Mouse (Mus musculus): ENCODE results near the gene Wnk2.
A peak's percentile ranks its signal among the peaks of the same experiment; 100 is the strongest.
"Not testable (repeated sequence)": the region's sequence is repeated elsewhere in the genome, so short reads cannot be mapped to it uniquely, and the experiment has no call there.

Gene Wnk2

DNA sequence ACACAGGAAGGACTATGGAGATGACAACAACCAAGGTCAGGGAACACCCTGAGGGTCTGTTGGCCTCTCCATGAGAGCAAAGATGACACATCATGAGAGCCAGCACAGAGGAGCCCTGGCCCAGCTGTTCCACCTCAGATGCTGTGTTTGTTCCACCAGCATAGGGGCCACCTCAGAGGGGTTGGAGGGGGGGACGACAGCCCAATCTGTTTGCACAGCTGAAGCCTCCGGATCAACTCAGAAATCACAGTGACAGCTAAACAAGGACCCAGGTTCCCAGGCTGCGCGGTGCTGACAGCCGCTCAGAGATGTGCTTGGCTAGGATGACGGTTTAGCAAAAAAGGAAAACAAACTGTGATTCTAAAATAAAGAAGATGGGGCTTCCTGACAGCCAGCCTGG is 53.1 kb downstream of the Wnk2 start:
- DNase-seq (ENCODE audit: low read depth, low spot score), result no peak

GRCm38 (mm10) chr13:49093471-49093891 is 54.3 kb downstream of the Wnk2 start:
- DNase-seq (ENCODE audit: low read depth, low spot score), result no peak

DNA sequence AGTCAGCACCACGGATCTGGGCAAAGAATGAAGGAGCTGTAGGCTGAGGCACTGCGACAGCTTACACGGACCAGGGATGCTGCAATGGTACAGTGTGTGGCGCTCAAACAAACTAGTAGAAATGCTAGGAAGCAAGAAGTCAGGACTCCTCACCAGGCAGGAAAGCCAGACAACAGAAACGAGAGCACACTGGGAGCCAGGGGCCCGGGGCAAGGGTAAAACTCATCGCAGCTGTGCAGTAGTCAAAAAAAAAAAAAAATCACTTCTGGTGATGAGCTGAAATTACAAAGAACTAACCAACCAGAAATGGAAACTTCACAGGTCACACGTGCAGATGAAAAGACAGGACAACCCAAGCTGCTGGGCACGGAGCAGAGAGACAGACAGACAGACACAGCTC is 55.2 kb downstream of the Wnk2 start:
- DNase-seq (ENCODE audit: low read depth, low spot score), result no peak

DNA sequence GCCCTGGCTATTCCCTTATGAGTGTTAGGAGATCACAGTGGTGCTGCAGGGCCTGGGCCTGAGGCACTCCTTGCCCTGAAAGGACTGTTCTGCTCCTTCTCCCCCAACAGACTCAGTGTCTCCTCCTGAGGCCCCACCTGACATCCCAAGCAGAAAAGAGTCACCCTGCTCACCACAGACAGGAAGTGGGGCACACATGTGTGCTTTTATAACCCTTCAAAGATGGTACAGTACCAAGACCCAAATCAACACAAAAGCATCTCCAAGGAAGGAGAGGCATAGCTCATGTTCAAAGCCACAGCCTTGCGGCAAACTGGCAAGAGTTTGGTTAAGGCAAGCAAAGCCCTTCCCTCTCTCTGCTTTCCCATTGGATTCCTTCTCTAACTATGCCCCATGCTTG is 57.6 kb downstream of the Wnk2 start:
- DNase-seq (ENCODE audit: low read depth, low spot score), result no peak

DNA sequence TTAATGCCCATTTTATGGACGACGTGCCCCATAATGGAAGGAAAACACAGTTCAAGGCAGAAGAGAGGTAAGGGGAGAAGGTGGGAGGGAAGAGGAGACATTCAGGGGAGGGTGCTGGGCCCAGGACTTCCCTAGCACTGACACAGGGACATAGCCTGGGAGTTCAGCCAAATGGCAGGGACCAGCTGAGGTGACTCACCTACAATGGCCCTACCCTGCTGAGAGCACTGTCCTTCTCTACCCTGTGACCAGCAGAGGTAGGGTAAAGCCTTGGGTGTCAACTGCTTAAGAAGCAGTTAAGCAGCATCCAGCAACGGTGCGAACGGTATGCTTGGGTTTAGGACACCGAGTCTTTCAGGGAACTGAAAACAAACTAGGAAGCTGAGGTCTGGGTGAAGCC is 58.9 kb downstream of the Wnk2 start:
- no peak for DNase-seq (ENCODE audit: low read depth, low spot score)

GRCm38 (mm10) chr13:49087420-49087819 is 60.4 kb downstream of the Wnk2 start:
- DNase-seq (ENCODE audit: low read depth, low spot score), result no peak

GRCm38 (mm10) chr13:49086431-49086830 is 61.4 kb downstream of the Wnk2 start:
- DNase-seq (ENCODE audit: low read depth, low spot score), result no peak

DNA sequence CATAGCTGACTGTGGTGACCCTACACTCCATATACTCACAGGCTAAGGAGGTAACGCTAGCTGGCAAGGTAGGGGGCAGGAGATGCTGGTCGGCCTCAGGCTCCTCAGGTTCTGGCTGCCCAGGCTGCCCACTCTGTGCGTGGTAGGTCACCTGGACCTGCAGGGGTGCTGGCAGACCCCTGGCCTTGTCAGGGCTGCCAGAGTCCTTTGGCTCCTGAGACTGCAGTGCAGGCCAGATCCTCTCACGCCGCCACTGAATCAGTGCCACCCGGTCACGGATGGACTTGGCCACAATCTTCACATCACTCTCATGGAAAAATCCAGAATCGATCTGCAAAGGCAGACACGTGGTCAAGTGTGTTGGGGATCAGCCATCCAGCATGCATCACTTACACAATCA is 62.6 kb downstream of the Wnk2 start:
- DNase-seq (ENCODE audit: low read depth, low spot score), result no peak

GRCm38 (mm10) chr13:49084781-49085180 is 63.0 kb downstream of the Wnk2 start:
- DNase-seq (ENCODE audit: low read depth, low spot score), result no peak

GRCm38 (mm10) chr13:49083941-49084340 is 63.9 kb downstream of the Wnk2 start:
- DNase-seq (ENCODE audit: low read depth, low spot score), result no peak

GRCm38 (mm10) chr13:49082151-49082879 is 65.5 kb downstream of the Wnk2 start:
- no peak for DNase-seq (ENCODE audit: low read depth, low spot score)

- DNase-seq (ENCODE audit: low read depth, low spot score), result no peak
Measured at GRCm38 (mm10) chr13:49076196-49076595, 71.6 kb downstream of the Wnk2 start.

GRCm38 (mm10) chr13:49075377-49075776 is 72.4 kb downstream of the Wnk2 start:
- DNase-seq (ENCODE audit: low read depth, low spot score), result no peak

- DNase-seq (ENCODE audit: low read depth, low spot score), result no peak
Measured at GRCm38 (mm10) chr13:49073295-49073694, 74.5 kb downstream of the Wnk2 start.

- DNase-seq (ENCODE audit: low read depth, low spot score), result no peak
Measured at GRCm38 (mm10) chr13:49071861-49072260, 76.0 kb downstream of the Wnk2 start.

DNA sequence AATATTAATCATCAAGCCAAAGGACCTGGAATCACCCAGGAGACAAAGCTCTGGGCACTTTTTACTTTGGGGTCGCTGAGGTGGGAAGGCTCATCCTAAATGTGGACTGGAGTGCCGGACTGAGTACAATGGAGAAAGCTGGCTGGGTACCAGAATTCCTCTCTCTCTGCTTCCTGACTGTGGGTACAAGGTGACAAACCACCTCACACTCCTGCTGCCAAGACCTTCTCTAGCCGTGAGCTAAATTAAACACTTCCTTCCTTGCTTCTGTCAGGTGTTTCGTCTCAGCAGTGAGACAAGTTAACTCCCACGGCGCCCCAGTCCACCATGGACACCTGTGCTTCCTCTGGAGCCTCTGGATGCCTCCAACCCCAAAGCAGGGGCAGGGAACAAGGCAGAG is 77.8 kb downstream of the Wnk2 start:
- no peak for DNase-seq (ENCODE audit: low read depth, low spot score)

DNA sequence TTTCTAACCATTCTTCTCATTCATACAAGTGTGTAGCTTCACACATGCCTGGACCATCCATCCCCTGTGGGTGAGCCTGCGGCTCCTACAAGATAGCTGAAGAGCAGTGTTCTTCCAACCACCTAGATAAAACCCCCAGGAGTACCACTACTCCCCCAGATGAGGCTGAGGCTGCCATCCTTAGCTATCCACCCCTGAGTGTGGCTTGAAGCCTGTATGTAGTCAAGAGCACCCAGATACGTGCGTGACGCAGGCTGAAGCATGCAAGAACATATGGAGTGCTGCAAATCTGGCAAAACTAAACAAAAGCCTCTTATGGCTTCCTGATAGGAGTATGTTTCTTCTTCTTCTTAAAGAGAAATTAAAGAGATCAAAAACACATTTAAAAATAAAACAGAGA is 78.4 kb downstream of the Wnk2 start:
- no peak for DNase-seq (ENCODE audit: low read depth, low spot score)

DNA sequence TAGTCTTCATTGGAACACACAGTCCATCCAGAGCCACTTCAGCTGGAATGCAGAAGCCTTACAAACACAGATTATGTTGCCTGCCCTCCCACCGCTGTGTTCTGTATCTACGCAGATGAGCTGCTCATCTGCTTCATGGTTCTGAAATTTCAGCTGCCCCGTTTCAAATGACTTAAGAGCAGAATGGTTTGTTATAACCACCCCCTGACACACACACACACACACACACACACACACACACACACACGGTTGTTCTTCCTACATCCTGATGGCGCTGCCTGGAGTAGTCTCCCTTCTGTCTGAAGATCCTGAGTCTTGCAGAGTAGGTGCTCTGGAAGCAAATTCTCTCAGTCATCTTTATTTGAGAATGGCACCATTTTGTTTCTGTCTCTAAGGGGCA is 83.6 kb downstream of the Wnk2 start:
- DNase-seq (ENCODE audit: low read depth, low spot score), result no peak

DNA sequence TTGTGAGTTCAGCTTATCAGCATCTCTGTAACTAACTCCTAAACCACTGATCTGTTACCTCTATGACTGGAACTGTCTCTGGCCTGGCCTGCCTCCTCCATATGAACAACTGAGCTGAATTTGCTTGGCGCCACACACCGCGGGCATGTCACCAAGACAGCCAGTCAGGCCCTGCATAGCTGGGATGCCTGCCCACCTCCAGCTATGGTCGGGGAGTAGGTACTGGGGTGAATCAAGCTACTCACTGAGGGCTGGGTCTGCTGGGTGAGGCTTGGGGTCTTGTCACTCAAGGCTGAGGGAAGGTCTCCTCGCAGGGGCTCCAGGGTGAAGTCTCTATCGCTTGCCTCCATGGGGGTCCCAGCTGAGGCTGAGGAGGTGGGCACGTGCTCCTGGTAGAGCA is 87.4 kb downstream of the Wnk2 start:
- DNase-seq (ENCODE audit: low read depth, low spot score), result no peak

DNA sequence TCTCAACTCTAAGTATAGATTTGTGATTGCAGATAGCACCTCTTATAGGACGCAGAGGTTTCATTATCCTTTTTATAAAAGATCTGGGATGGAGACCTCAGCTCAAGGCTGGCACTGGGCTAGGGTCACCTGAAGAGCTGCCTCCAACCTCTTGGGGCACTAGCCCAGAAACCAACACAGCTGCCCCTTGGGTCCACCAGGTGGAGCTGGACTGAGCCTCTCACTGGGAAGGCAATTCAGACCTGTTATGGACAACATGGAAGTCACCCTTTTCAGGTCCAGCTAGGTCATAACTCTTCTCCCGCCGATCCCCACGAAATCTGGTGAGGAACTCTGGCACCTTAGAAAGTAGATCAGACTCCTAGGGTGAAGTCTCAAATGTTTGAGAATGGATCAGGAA is 89.3 kb downstream of the Wnk2 start:
- DNase-seq (ENCODE audit: low read depth, low spot score), result no peak

DNA sequence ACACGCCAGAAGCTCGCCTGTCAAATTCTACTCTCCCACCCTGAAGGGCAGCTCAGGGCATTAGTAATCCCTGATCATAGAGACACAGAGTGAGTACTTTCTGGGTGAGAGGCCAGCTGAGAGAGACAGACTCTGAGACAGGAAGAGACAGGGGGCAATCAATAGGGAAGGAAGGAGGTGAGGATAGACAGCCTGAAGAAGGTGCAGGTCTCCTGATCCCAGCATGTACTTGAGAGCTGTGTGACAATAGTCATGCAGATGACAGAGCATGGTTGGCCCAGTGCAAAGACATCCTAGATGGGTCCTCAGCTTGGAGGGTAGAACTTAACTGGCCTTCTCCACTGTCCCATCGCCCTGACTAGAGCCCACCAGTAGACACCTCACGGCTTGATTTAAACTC is 91.5 kb downstream of the Wnk2 start:
- DNase-seq (ENCODE audit: low read depth, low spot score), result no peak

- not testable (repeated sequence) for DNase-seq (ENCODE audit: low read depth, low spot score)
Measured at GRCm38 (mm10) chr13:49054753-49055152, 93.1 kb downstream of the Wnk2 start.

DNA sequence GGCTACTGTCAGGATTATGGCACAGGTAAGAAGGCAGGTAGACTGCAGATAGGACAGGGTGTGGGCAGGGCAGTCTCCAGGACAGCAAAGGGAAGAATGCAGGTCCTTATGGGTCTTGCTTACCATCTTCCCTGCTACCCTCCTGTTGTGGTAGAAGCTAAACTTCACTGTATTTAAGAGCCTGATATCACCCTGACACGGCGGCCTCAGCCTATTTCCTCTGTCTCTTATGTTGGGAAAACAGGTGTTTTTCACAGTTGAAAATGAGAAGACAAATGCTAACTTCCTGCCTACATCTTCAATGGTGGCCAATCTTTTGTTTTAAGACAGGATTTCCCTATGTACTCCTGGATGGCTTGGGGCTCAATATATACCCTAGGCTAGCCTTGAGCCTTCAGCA is 94.5 kb downstream of the Wnk2 start:
- no peak for DNase-seq (ENCODE audit: low read depth, low spot score)

DNA sequence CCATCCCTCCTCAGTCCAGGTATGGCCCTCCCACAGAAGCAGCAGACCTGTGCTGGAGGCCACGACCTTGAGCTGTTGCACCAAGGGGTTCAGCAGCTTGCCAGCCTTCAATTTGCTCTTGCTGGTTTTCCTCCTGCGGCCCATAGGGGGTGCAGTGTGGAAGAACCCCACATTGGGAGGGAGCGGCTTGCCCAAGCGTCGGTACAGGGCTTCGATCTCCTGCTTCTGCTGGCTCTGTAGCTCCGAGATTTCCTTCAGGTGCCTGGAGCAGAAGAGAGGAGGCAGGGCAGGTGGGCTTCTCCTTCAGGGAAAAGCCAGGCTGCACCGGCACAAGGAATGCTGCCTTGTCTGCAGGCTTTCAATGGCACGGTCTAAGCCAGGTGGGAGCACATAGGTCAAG is 95.3 kb downstream of the Wnk2 start:
- peak; percentile 16 for DNase-seq (ENCODE audit: low read depth, low spot score)
